Mouse (Mus musculus): Measurements from ENCODE around the gene Hist1h2ab. TPM values are rescaled to one million over a fixed set of nuclear protein-coding genes. Genes with fewer than 3 reads are reported as not detected.
A peak's percentile ranks its signal among the peaks of the same experiment; 100 is the strongest.
"Not testable (repeated sequence)": the region's sequence is repeated elsewhere in the genome, so short reads cannot be mapped to it uniquely, and the experiment has no call there.

The Hist1h2ab gene
- polyA plus RNA-seq (2012; rRNA removed), result 17.4 and 19.2 TPM in 2 replicates

DNA sequence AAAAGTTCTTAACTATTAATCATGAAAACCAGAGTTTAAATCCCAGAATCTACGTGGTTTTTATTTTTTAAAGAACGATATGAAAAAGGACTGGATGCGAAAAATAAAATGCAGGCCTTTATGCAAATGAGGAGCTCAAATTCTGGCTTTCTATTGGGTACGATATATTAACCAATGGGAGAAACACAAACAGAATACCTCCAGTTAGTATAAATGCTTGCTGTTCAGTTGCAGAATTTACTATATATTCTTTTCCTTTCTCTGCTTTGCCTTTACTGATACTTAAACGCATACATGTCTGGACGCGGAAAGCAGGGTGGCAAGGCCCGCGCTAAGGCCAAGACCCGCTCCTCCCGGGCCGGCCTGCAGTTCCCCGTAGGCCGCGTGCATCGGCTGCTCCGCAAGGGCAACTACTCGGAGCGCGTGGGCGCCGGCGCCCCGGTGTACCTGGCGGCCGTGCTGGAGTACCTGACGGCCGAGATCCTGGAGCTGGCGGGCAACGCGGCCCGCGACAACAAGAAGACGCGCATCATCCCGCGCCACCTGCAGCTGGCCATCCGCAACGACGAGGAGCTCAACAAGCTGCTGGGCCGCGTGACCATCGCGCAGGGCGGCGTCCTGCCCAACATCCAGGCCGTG is at the start of gene Hist1h2ab:
TSS of gene Hist1h2ab (plus strand) at position 288 of the 639 bp plus-strand sequence.
- not testable (repeated sequence) for DNase-seq (ENCODE audit: low read depth, low spot score)
- WGBS, result under 1% methylated on average over 32 of the region's 47 CpGs

DNA sequence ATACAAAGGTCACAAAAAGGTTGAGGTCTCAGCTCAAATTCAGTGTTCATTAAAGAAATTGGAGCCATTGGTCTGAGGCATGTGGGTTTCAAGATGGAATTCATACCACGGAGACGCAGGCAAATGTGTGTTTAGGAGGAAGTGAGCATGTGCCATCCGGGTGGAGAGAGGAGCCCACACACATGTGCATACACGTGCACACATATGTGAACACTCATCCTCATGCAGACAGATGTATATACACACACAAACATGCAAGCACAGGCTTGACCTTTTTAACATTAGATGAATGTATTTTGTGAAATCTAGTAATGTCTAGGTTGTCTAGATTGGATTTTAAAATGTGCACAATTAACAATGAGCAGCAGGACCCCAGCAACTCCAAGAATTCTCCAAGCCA is 48.7 kb upstream of the Hist1h2ab start:
- 70% methylated on average over 4 of the region's 4 CpGs for WGBS
- DNase-seq (ENCODE audit: low read depth, low spot score), result no peak

DNA sequence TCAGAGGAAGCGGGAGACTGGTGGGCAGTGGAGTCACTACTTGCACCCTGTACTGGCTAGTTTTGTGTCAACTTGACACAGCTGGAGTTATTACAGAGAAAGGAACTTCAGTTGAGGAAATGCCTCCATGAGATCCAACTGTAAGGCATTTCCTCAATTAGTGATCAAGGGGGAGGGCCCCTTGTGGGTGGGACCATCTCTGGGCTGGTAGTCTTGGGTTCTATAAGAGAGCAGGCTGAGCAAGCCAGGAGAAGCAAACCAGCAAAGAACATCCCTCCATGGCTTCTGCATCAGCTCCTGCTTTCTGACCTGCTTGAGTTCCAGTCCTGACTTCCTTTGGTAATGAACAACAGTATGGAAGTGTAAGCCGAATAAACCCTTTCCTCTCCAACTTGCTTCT is 48.1 kb upstream of the Hist1h2ab start:
- DNase-seq (ENCODE audit: low read depth, low spot score), result not testable (repeated sequence)
- 46% methylated on average over 2 of the region's 2 CpGs for WGBS

DNA sequence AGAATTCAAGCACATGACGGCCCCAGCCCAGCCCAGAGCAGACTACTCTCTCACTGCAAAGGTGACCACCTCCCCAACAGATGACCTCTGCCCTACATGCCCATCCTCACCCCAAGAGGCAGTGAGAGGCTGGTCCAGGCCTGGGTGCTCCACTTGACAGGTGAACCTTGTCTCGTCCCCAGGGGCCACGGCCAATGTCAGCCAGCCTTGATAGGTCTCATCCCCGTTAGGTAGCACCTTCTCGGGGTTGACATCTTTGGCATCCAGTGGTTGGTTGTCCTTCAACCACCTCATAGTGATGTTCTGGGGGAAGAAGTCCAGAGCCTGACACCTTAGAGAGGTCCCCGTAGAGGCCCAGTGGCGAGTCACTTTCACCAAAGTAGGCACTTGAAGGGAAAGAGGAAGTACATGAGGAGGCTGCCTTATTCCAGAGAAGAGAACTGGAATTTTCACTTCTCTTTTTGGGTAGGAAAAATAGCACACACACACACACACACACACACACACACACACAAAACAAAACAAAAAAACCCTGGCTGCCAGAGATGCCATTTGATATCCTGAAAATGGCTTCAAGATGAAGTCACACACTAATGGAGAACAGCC is 45.1 kb upstream of the Hist1h2ab start:
- DNase-seq (ENCODE audit: low read depth, low spot score), result no peak
- 91% methylated on average over 7 of the region's 7 CpGs for WGBS

DNA sequence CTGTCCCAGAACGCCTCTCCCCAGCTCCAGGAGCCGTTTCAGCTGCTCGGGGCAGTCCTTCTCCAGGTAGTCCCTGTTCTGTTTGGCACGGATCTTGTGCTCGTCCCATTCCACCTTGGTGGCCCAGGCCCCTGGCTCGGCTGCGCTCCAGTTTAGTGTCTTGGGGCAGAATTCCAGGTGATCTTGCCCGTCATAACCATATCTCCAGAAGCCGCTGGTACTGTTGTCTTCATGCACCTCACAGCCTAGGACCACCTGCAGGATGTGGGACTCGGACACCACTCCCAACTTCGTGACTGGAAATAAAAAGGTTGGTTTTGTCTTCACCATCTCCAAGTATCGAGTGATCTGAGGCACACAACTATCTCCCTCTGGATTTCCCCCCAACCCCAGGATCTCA is 44.2 kb upstream of the Hist1h2ab start:
- 96% methylated on average over 12 of the region's 12 CpGs for WGBS
- no peak for DNase-seq (ENCODE audit: low read depth, low spot score)

DNA sequence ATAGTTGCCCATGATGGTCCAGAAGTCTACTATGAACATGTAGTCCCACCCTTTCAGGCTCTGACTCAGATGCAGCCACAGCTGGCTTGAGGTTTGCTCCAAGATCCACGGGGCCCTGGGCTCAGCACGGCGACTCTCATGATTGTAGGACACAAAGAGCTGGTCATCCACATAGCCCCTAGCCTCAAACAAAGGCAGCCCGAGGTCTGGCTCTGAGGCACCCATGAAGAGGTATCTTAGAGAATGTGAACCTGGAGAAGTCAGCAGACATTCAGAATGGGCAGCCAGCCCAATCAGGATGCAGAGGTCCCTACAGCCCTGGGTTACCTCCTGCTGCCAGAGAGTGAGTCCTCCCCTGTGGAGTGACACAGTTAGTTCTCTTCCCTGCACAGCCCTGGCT is 42.9 kb upstream of the Hist1h2ab start:
- no peak for DNase-seq (ENCODE audit: low read depth, low spot score)
- 89% methylated on average over 4 of the region's 4 CpGs for WGBS

DNA sequence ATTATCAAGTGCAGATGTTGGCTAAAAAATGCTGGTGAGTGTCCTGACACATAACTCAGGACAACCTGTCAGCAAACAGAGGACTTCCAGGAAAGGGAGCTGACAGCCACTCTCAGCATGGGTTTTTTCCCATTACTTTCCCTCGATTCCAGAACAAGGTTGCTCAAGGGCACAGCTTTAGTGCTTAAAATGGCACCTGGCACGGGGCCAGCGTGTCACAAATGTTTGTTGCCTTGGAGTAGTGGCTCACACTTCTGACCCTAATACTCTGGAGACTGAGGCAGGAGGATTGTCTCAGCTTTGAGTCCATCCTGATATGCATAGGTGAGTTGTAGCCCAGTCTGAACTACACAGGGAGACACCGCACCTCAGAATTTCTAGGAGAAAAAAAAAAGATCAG is 42.3 kb upstream of the Hist1h2ab start:
- DNase-seq (ENCODE audit: low read depth, low spot score), result no peak
- 44% methylated on average over 4 of the region's 4 CpGs for WGBS

DNA sequence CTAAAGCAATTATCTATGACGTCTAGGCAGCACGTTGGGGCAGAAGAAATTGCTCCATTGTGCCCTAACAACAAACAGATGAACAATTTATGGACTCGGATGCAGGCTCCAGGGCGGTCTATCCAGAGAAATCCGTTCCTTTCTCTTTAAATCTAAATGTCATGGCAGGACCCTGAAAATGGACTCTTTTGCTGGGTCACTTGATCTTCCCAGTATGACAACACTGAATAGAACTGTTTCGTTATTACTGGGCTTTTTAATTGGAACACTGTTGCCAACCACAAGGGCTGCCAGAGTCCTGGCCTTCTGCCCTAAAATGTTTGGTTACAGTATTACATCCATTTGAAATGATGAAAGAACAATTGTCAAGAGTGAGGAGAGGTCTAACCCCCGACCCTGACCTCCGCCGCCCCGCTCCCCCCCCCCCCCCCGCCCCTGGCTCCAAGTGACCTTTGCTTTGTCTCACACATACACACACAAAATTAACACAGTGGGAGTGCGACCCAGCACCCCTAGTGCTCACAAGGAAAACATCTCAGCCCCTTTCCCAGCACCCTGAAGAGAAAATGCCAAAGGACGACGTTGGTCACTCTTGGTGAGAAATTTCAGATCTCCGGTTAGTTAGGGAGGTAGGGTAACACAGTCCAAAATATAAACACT is 41.1 kb upstream of the Hist1h2ab start:
- 13% methylated on average over 15 of the region's 15 CpGs for WGBS
- no peak for DNase-seq (ENCODE audit: low read depth, low spot score)

DNA sequence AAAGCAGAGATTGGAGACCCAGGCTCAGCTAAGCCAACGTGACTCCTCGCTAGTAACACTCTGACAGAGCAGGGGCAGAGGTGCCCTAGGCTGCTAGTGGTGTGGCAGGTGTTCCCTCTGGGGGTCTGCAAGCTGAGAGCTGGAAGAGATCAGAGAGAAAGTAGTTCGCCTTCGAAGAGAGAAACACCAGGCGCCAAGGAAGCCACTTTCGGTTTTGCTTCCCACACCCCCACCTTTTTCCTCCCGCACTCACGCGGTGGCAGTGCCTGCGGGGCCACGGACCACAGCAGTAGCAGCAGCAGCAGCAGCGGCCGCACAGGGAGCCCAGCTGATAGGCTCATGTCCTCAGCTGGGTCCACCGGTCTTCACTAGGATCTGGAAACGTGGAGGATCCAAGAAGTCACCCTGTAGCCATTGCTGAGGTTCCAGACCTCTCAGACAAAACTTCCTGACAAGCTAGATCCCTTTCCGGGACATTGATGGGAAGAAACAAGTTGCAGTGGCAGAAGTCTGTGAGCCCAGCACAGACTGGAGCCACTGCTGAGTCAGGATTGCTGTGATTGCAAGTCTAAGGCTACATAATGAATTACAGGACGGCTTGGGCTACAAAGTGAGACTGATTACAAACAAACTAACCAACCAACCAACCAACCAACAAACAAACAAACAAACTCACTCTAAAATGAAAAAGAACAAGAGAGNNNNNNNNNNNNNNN is 40.4 kb upstream of the Hist1h2ab start, which contains the start of gene Hfe:
TSS of gene Hfe (minus strand) at position 481 of the 716 bp plus-strand sequence.
- 2% methylated on average over 17 of the region's 17 CpGs for WGBS
- no peak for DNase-seq (ENCODE audit: low read depth, low spot score)

DNA sequence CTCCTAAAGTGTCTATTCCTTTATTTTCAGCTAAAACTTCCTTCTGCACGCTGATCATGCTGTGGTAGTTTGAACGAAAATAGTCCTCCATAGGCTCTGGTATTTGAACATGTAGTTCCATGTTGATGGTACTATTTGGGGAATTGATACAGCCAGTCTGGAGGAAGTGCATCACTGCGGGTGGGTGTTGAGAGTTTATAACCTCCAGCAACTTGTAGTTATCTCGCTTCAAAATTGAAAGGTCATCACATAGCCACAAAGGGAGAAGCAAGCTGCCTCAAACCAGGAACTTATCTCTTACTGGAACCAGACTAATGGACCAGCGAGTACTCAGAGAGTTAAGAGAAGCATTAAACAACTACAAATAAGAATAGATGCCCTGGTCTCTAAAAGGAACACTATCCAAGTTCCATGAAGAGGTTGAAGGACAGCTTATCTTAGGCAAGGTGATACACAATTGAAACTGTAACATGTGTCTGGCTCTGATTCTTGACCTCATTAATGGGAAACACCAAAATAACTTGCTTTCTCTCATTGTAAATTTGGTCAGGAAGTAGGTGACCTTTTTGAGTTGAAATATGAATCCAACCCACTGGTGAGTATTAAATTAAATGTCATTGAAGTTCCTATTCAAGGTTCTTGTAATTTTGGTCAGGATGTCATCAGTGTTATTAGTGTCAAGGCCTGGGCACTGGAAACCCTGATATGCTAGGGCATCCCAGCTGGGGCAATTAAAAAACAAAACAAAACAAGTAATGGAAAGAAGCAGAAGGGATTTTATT is 34.5 kb upstream of the Hist1h2ab start:
- WGBS, result 78% methylated on average over 5 of the region's 5 CpGs
- DNase-seq (ENCODE audit: low read depth, low spot score), result no peak

DNA sequence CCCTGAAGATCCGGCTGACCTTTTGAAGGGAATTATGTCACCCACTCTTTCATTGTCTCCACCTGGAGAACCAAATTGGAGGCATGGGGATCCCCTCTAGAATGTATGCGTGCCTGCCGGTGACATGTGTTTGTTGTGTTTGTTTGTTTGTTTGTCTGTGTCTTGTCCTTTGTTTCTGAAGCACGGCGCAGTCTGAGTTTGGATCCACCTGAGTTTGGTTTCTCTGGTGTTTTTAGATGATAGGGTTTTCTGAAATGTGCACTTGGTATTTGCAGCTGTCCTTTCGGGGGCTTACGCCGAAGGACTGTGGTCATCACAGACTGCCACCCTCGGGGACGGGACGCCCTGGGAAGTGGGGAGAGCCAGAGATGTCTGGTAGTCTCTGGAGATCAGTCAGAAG is 33.8 kb upstream of the Hist1h2ab start:
- no peak for DNase-seq (ENCODE audit: low read depth, low spot score)
- WGBS, result 70% methylated on average over 11 of the region's 11 CpGs

DNA sequence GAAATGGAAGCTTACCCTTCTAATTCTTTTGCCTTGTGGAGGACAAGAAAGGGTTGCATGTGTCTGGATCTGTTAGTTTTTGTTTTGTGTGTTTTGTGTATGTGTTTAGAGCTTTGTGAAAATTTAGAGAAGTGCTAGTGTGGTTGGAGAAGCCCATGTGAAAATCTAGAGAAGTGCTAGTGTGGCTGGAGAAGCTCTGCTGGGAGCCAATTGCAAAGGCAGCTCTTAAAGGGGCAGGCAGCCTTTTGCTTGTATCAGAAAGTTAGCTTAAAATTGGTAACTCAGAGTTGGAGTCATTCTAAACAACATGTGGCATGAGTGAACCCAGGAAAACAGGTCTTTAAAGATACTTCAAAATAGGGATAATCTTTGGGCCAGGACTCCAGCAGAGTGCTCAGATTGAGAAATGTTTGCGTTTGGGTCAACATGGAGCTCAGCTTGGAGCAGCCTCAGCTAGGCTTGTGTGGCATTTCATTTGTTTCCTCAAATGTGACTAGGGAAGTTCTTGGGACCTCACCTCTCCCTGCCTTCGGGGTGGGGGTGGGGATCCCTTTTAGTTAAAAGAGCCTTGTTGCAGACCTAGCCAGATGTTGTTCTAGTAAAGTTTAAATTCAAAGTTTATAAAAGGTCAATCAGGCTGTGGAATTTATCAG is 33.2 kb upstream of the Hist1h2ab start:
- WGBS, result 24% methylated on average over 2 of the region's 2 CpGs
- not testable (repeated sequence) for DNase-seq (ENCODE audit: low read depth, low spot score)

DNA sequence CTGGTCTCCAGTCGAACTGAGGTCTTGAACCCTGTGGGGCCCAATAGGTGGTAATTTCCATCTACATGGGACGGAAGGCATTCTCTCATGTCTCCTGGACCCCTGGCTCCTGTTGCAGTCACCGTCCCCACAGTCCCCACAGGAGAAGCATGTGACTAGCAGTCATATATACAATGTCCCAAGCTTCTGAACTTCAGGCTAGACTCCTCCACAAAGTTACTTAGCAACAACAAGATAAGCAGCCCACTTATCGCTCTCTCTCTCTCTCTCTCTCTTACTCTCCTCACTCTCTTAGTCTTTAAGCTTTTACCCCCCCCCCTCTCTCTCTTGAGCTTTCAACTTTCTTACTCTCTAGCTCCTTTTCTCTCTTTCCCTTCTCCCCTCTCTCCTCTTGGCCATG is 26.7 kb upstream of the Hist1h2ab start:
- WGBS, result 91% methylated on average over 4 of the region's 4 CpGs
- no peak for DNase-seq (ENCODE audit: low read depth, low spot score)

DNA sequence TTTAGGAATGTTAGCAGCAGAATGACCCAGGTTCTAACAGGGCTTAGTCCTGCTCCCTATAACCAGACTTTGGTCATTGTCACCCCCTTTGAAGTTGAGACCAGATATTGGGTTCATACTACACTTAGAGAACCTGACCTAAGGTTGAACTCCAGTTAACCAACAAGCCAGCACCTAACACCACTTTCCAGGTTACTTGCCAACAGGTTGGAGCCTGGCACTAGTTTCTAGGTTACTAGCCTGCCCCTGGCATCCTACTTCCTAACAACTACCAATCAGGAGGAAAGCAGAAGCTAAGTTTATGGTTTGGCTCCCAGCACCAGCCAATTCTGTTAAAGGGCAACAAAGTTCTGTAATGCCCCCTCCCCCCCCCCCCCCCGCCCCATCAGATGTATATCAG is 25.7 kb upstream of the Hist1h2ab start:
- 38% methylated on average over 1 of the region's 1 CpGs for whole genome bisulfite sequencing
- no peak for DNase-seq (ENCODE audit: low read depth, low spot score)

DNA sequence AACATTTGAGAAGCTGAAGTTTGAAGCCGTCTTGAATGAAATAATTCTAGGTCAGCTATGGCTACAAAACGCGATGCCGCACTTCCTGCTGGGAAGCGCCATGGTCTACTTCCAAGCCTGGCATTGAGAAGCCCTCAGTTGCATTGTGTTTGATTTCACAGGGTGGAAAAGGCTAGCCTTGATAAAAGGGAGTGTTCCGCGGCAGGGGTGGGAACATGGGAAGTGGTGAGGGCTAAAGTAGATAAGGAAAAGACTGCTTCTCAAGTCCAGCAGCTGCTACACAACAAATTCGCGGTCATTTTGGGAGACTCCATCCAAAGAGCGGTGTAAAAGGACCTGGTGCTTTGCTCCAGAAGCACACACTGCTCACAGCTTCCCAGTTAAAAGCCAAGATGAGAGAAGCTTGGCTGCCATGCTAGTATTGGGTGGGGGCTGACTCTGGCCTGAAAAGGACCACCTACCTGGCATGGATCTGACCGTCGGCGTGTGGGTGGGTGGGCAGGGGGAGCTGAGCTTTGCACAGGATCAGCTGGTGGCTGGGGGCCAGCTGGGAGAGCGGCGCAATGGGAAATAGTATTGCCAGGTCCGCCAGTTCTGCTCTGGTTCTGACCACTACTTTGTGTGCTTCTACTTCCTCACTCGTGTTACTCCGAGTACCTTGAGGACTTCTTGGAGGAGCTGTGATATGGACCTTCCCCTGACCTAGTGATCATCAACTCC is 22.3 kb upstream of the Hist1h2ab start:
- 88% methylated on average over 18 of the region's 18 CpGs for WGBS
- no peak for DNase-seq (ENCODE audit: low read depth, low spot score)

DNA sequence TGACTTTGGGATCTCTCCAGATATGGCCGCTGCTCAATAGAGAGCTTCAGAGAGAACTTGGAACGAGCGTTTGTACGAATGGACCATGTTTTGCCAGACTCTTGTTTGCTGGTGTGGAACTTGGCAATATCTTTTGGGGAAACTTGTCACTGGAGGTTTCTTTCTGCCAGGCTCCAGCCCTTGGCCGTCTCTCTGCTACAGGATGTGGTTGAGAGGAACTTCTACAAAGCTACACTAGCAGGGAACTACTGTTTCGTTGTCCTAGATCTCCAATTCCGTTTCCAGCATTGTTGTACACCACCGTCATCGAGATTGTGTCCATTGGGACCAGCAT is 21.8 kb upstream of the Hist1h2ab start:
- DNase-seq (ENCODE audit: low read depth, low spot score), result no peak
- WGBS, result 88% methylated on average over 9 of the region's 9 CpGs

DNA sequence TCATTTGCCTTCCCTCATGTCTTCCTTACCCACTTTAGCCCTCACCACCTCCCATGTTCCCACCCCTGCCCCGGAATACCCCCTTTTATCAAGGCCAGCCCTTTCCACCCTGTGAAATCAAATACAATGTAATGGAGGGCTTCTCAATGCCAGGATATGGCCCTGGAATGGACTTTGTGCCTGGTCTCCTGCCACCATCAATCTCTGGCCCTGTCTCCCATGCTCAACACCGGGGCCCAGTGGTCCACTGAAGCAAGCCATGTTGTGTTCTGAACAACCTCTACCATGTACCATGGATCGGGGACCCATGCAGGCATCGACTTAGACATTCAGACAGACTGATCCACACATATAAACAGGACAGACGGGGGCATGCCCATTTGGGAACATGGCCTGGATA is 21.2 kb upstream of the Hist1h2ab start:
- DNase-seq (ENCODE audit: low read depth, low spot score), result no peak
- 90% methylated on average over 5 of the region's 5 CpGs for WGBS

DNA sequence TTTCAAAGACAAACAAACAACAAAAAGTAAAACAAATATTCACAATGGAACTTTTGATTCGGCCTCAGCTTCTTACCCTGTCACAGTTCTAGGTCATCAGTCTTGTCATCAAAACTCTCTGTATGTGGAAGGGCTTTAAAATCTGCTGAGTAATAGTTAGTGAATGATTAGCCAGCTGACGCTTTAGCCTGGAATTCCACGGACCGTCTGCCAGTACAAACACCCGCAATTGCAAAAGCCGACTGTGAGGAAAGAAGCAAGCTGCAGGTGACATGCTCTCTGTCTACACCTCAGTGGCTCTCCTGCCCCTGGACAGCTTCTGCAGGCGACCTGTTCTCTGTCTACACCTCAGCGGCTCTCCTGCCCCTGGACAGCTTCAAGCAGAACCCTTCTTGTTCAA is 20.4 kb upstream of the Hist1h2ab start:
- WGBS, result 20% methylated on average over 8 of the region's 8 CpGs
- peak; percentile 87 for DNase-seq (ENCODE audit: low read depth, low spot score)

All from large intestine, adult 2 months (tissue).